Mouse (Mus musculus): ENCODE results near the gene Ctcfl. TPM values are rescaled to one million over a fixed set of nuclear protein-coding genes. Genes with fewer than 3 reads are reported as not detected.

The Ctcfl gene
- polyA plus RNA-seq, 1 experiment from 2014 or later = 0.07 TPM

Other genes with a start within 250 kb of the Ctcfl start
- gene Bmp7, start 179.2 kb downstream of the Ctcfl start, polyA plus RNA-seq (2015; fragmentation: Nextera tagmentation; extraction: Ambion mirVana) = 6.7 and 7.8 TPM in 2 replicates
- 0.06 and 0.22 TPM in 2 replicates for gene Spo11, start 141.8 kb downstream of the Ctcfl start, polyA plus RNA-seq (2015; fragmentation: Nextera tagmentation; extraction: Ambion mirVana)
- 122 and 123 TPM in 2 replicates for gene Rae1, start 119.4 kb downstream of the Ctcfl start, polyA plus RNA-seq (2015; fragmentation: Nextera tagmentation; extraction: Ambion mirVana)
- gene Rbm38, start 99.0 kb downstream of the Ctcfl start, polyA plus RNA-seq (2015; fragmentation: Nextera tagmentation; extraction: Ambion mirVana) = 32.0 and 33.3 TPM in 2 replicates
- gene Pck1, start 33.5 kb upstream of the Ctcfl start, polyA plus RNA-seq (2015; fragmentation: Nextera tagmentation; extraction: Ambion mirVana) = 0.10 TPM in 1 of 2 replicates, not detected in the other
- 0.43 and 0.95 TPM in 2 replicates for gene Zbp1, start 99.4 kb upstream of the Ctcfl start, polyA plus RNA-seq (2015; fragmentation: Nextera tagmentation; extraction: Ambion mirVana)
- gene Pmepa1, start 157.0 kb upstream of the Ctcfl start, polyA plus RNA-seq (2015; fragmentation: Nextera tagmentation; extraction: Ambion mirVana) = 7.3 and 7.7 TPM in 2 replicates